Mouse (Mus musculus) liver, postnatal 0 days (tissue): ENCODE results near the gene Rasl10b.

ENCODE experiments used
- CTCF ChIP-seq: sonication (generic); IDR thresholded peaks from 2 replicates; pipeline ENCODE4 v1.5.1; 2016; ENCODE audit warnings: antibody characterized with exemption, low read depth
- EP300 ChIP-seq: IDR thresholded peaks from 2 replicates; pipeline ENCODE4 v1.6.1; 2016; ENCODE audit warnings: antibody characterized with exemption, low read depth, mild to moderate bottlenecking

GRCm38 (mm10) chr11:83394802-83395439 lies 14.0 kb upstream of the Rasl10b start:
- TF ChIP-seq CTCF (no peak), EP300 (no peak)
